Mouse (Mus musculus): Measurements from ENCODE around the gene Hdgfl2. TPM values are rescaled to one million over a fixed set of nuclear protein-coding genes. Genes with fewer than 3 reads are reported as not detected.
"Not testable (repeated sequence)": the region's sequence is repeated elsewhere in the genome, so short reads cannot be mapped to it uniquely, and the experiment has no call there.

Hdgfl2 gene
- total and polyA plus RNA-seq, 2 experiments, result 13.8 to 29.0 TPM

- DNase-seq (ENCODE audit: extremely low read depth, low read depth, low spot score), result no peak
- no peak overlapping the region for H3K27ac ChIP-seq (replicated peaks; ENCODE audit: insufficient read depth, low read depth, low read length)
- no peaks in the 10 kb centered on the region for H3K27me3 ChIP-seq (ENCODE audit: control insufficient read depth, insufficient read depth, low read length)
- no peak overlapping the region for H3K4me3 ChIP-seq (ENCODE audit: insufficient read depth, low read depth, low read length)
- peaks cover 7% of the 10 kb centered on the region for H3K36me3 ChIP-seq (ENCODE audit: control insufficient read depth, insufficient read depth, low read length)
- WGBS, result 84% methylated on average over 5 of the region's 5 CpGs
- H3K9ac ChIP-seq (ENCODE audit: low read depth, low read length), result no peak overlapping the region
- peaks cover 19% of the 10 kb centered on the region; the same call in 1 of the 2 replicates for H3K79me2 ChIP-seq (ENCODE audit: control insufficient read depth, insufficient read depth, low read length)
- peaks cover 22% of the 10 kb centered on the region for H3K4me1 ChIP-seq (ENCODE audit: control insufficient read depth, insufficient read depth, low read length)
- TF ChIP-seq CTCF (IDR thresholded peaks at IDR 0.05; ENCODE audit: low read depth, low read length), result no peak
- no peak for TF ChIP-seq POLR2A (IDR thresholded peaks at IDR 0.05; ENCODE audit: extremely low read depth, insufficient read depth, low read length)
Measured at GRCm38 (mm10) chr17:56077523-56077922, 1.9 kb upstream of the Hdgfl2 start.

GRCm38 (mm10) chr17:56078361-56078760, 1.1 kb upstream of the Hdgfl2 start:
- Histone ChIP-seq H3K27ac (replicated peaks; ENCODE audit: insufficient read depth, low read depth, low read length) (peak overlapping the region; percentile 75), H3K4me1 (ENCODE audit: control insufficient read depth, insufficient read depth, low read length) (peaks cover 22% of the 10 kb centered on the region), H3K79me2 (ENCODE audit: control insufficient read depth, insufficient read depth, low read length) (peaks cover 17% of the 10 kb centered on the region; the same call in 1 of the 2 replicates)
- whole genome bisulfite sequencing, result 64% methylated on average over 9 of the region's 9 CpGs
- H3K9ac ChIP-seq (ENCODE audit: low read depth, low read length); H3K4me3 ChIP-seq (ENCODE audit: insufficient read depth, low read depth, low read length); H3K36me3 ChIP-seq (ENCODE audit: control insufficient read depth, insufficient read depth, low read length); H3K27me3 ChIP-seq (ENCODE audit: control insufficient read depth, insufficient read depth, low read length); DNase-seq (ENCODE audit: extremely low read depth, low read depth, low spot score): not testable (repeated sequence)

GRCm38 (mm10) chr17:56079921-56080320, 487 bp downstream of the Hdgfl2 start:
- WGBS, result under 1% methylated on average over 11 of the region's 11 CpGs
- TF ChIP-seq POLR2A (IDR thresholded peaks at IDR 0.05; ENCODE audit: extremely low read depth, insufficient read depth, low read length) (no peak), CTCF (IDR thresholded peaks at IDR 0.05; ENCODE audit: low read depth, low read length) (no peak)
- no peak overlapping the region for H3K27ac ChIP-seq (replicated peaks; ENCODE audit: insufficient read depth, low read depth, low read length)
- peak overlapping the region; percentile 82 for H3K4me3 ChIP-seq (ENCODE audit: insufficient read depth, low read depth, low read length)
- peak; percentile 35 for DNase-seq (ENCODE audit: extremely low read depth, low read depth, low spot score)
- H3K9ac ChIP-seq (ENCODE audit: low read depth, low read length), result peak overlapping the region; percentile 87
- peaks cover 8% of the 10 kb centered on the region for H3K36me3 ChIP-seq (ENCODE audit: control insufficient read depth, insufficient read depth, low read length)
- H3K79me2 ChIP-seq (ENCODE audit: control insufficient read depth, insufficient read depth, low read length), result peaks cover 17% of the 10 kb centered on the region; the same call in 1 of the 2 replicates
- H3K4me1 ChIP-seq (ENCODE audit: control insufficient read depth, insufficient read depth, low read length), result peaks cover 15% of the 10 kb centered on the region
- no peaks in the 10 kb centered on the region for H3K27me3 ChIP-seq (ENCODE audit: control insufficient read depth, insufficient read depth, low read length)

DNA sequence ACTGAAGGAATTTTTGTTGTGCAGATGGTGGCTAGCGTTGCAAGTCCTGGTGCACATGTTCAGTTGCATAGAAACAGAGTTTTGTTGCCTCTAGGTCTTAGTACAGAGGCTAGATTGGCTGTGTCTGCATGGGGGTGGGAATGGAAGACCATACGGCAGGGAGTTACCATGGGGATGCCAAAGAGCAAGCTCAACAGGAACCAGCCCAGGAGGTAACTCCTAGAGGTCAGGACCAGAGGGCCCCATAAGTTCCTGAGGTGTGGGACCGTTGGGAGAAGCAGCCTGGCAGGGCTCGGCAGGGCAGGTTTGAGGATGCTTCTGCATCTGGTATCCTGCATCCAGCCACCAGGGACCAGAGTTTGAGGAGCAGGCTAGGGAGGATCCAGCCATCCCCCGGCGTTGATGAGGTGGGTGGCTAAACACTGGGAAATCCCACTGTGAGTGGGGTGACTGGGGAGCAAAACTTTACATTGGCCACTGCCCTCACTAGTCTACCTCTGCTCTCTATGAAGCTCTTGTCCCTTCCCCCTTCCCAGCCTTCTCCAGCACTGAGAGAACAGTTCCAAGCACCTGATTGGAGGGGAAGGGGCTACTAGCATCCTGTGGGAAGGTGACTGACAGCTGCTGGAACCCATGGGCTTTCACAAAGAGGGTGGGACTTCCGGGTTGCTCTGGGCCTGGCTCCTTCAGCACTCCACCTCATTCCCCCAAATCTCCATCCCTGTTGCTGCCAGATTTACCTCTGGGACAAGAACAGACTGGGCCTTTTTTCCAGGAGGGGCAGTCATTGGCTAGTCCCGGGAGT, 1.5 kb downstream of the Hdgfl2 start:
- Histone ChIP-seq H3K27me3 (ENCODE audit: control insufficient read depth, insufficient read depth, low read length) (no peaks in the 10 kb centered on the region), H3K9ac (ENCODE audit: low read depth, low read length) (no peak overlapping the region), H3K27ac (replicated peaks; ENCODE audit: insufficient read depth, low read depth, low read length) (no peak overlapping the region), H3K36me3 (ENCODE audit: control insufficient read depth, insufficient read depth, low read length) (peaks cover 8% of the 10 kb centered on the region), H3K4me1 (ENCODE audit: control insufficient read depth, insufficient read depth, low read length) (peaks cover 10% of the 10 kb centered on the region), H3K4me3 (ENCODE audit: insufficient read depth, low read depth, low read length) (no peak overlapping the region), H3K79me2 (ENCODE audit: control insufficient read depth, insufficient read depth, low read length) (peaks cover 17% of the 10 kb centered on the region; the same call in 1 of the 2 replicates)
- DNase-seq (ENCODE audit: extremely low read depth, low read depth, low spot score), result no peak
- 37% methylated on average over 8 of the region's 8 CpGs for WGBS
- no peak for TF ChIP-seq CTCF (IDR thresholded peaks at IDR 0.05; ENCODE audit: low read depth, low read length)
- no peak for TF ChIP-seq POLR2A (IDR thresholded peaks at IDR 0.05; ENCODE audit: extremely low read depth, insufficient read depth, low read length)

DNA sequence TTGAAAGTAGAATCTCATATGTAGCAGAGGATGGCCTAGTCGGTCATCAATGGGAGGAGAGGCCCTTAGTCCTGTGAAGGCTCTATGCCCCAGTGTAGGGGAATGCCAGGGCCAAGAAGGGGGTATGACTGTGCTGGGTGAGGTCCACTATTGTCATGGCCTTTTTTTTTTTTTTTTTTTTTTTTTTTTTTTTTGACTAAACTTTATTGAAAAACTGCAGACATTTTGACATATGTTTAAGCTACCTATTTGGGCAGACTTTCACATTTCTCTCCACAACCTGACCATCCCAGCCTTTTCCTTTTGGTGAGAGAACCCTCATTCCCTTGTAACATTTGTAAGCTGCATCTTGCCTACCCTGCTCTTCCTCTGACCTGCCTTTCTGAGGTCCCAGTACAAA, 12.9 kb downstream of the Hdgfl2 start:
- Histone ChIP-seq H3K4me3 (ENCODE audit: insufficient read depth, low read depth, low read length) (no peak overlapping the region), H3K27me3 (ENCODE audit: control insufficient read depth, insufficient read depth, low read length) (no peaks in the 10 kb centered on the region), H3K36me3 (ENCODE audit: control insufficient read depth, insufficient read depth, low read length) (peaks cover 20% of the 10 kb centered on the region; the same call in 1 of the 2 replicates), H3K9ac (ENCODE audit: low read depth, low read length) (no peak overlapping the region), H3K4me1 (ENCODE audit: control insufficient read depth, insufficient read depth, low read length) (peaks cover 2% of the 10 kb centered on the region; the same call in 1 of the 2 replicates), H3K79me2 (ENCODE audit: control insufficient read depth, insufficient read depth, low read length) (0 out of 2 replicates have a peak, but pooled peaks cover 4% of the 10 kb centered on the region), H3K27ac (replicated peaks; ENCODE audit: insufficient read depth, low read depth, low read length) (no peak overlapping the region)
- no peak for DNase-seq (ENCODE audit: extremely low read depth, low read depth, low spot score)
- TF ChIP-seq POLR2A (IDR thresholded peaks at IDR 0.05; ENCODE audit: extremely low read depth, insufficient read depth, low read length), result no peak
- no peak for TF ChIP-seq CTCF (IDR thresholded peaks at IDR 0.05; ENCODE audit: low read depth, low read length)
- WGBS, result 94% methylated on average over 1 of the region's 1 CpGs

GRCm38 (mm10) chr17:56092794-56093193, 13.4 kb downstream of the Hdgfl2 start:
- 100% methylated on average over 1 of the region's 1 CpGs for WGBS
- TF ChIP-seq CTCF (IDR thresholded peaks at IDR 0.05; ENCODE audit: low read depth, low read length) (no peak), POLR2A (IDR thresholded peaks at IDR 0.05; ENCODE audit: extremely low read depth, insufficient read depth, low read length) (no peak)
- Histone ChIP-seq H3K27me3 (ENCODE audit: control insufficient read depth, insufficient read depth, low read length) (no peaks in the 10 kb centered on the region), H3K4me3 (ENCODE audit: insufficient read depth, low read depth, low read length) (no peak overlapping the region), H3K36me3 (ENCODE audit: control insufficient read depth, insufficient read depth, low read length) (peaks cover 17% of the 10 kb centered on the region; the same call in 1 of the 2 replicates), H3K4me1 (ENCODE audit: control insufficient read depth, insufficient read depth, low read length) (peaks cover 2% of the 10 kb centered on the region; the same call in 1 of the 2 replicates), H3K79me2 (ENCODE audit: control insufficient read depth, insufficient read depth, low read length) (0 out of 2 replicates have a peak, but pooled peaks cover 4% of the 10 kb centered on the region), H3K27ac (replicated peaks; ENCODE audit: insufficient read depth, low read depth, low read length) (no peak overlapping the region), H3K9ac (ENCODE audit: low read depth, low read length) (no peak overlapping the region)
- DNase-seq (ENCODE audit: extremely low read depth, low read depth, low spot score), result no peak
